In the genomic region with DNA sequence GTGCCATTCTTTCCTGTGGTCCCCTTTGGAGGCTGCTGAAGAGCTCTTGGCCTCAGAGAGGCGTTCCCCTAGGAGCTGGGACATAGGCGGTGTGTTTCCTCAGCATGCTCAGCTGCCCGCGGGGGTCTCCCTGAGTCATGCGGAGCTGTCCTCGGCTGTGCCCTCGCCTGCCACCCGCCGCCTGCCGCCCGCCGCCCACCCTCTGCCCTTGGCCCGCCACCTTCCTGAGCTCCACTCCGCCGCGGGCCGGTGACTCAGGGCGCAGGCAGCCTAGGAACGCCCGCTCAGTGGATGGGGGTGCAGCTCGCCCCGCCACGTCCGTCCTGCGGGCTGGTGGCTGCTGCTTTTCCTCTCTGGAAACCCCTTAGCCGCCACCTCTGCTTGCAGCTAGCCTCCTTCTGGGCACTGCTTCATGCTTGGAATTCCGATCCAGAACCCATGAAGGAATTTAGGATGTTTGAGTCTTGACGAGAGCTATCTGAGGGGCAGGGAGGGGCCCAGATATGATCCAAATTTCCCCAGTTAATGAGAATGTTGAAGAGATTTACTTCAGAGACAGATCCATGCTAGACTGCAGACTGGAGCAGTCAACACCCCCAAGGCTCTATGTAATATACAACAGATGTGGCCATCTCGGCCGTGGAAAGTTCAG, we compare ENCODE assay signal across 8 mouse cellular contexts. TPM values are rescaled to one million over a fixed set of nuclear protein-coding genes. Genes with fewer than 3 reads are reported as not detected.
DNase-seq lines count a peak whose midpoint lies in the region; ATAC-seq and TF ChIP-seq lines count a peak whose summit lies in the region.

No protein-coding gene starts in this region.

- H3K4me1 ChIP-seq in ES-E14 (ENCODE audit: control insufficient read depth in 2 of 2, insufficient read depth in 2 of 2, low read length in 2 of 2, poor library complexity in 1 of 2): peaks cover 2 to 6% of the 10 kb centered on the region in 2 experiments; a peak in 1 of 4 replicates
- peaks cover 6% of the 10 kb centered on the region for H3K4me1 ChIP-seq in hindbrain, embryonic 15.5 days (replicated peaks)
- no peaks in the 10 kb centered on the region for H3K4me1 ChIP-seq in liver, embryonic 11.5 days (replicated peaks; ENCODE audit: control insufficient read depth, insufficient read depth, low read length)
- no peaks in the 10 kb centered on the region for H3K4me1 ChIP-seq in midbrain, postnatal 0 days (ENCODE audit: insufficient read depth, low read length)

- H3K4me3 ChIP-seq in ES-E14 (ENCODE audit: insufficient read depth in 1 of 2, low read depth in 1 of 2, low read length in 2 of 2, poor library complexity in 1 of 2, severe bottlenecking in 1 of 2): peak overlapping the region; percentile 3 to 60; a peak in 3 of 4 replicates
- peak overlapping the region; percentile 66 for H3K4me3 ChIP-seq in gastrocnemius, adult 2 months
- H3K4me3 ChIP-seq in hindbrain, embryonic 15.5 days: peak overlapping the region; percentile 30
- H3K4me3 ChIP-seq in liver, embryonic 11.5 days (ENCODE audit: low read depth, low read length): 0 out of 2 replicates have a peak overlapping the region, but pooled peaks have one; percentile 2
- H3K4me3 ChIP-seq in midbrain, postnatal 0 days (ENCODE audit: low read depth, low read length): peak overlapping the region; percentile 24

- H3K9ac ChIP-seq in ES-E14 (ENCODE audit: insufficient read depth, low read depth, low read length, poor library complexity, severe bottlenecking): peak overlapping the region; percentile 34; the same call in 1 of the 2 replicates
- H3K9ac ChIP-seq in hindbrain, embryonic 15.5 days: peak overlapping the region; percentile 35
- H3K9ac ChIP-seq in liver, embryonic 11.5 days (ENCODE audit: low read depth, low read length): no peak overlapping the region
- H3K9ac ChIP-seq in midbrain, postnatal 0 days (replicated peaks; ENCODE audit: low read length, poor library complexity, severe bottlenecking): no peak overlapping the region

- 5% methylated on average over 30 of the region's 30 CpGs for WGBS in hindbrain, embryonic 15.5 days
- 6% methylated on average over 30 of the region's 30 CpGs for WGBS in liver, embryonic 11.5 days
- WGBS in midbrain, postnatal 0 days: 5% methylated on average over 29 of the region's 30 CpGs

- no peaks in the 10 kb centered on the region; the same call in 1 of the 2 replicates for H3K9me3 ChIP-seq in ES-E14 (ENCODE audit: control insufficient read depth, insufficient read depth, low read depth, low read length)
- H3K9me3 ChIP-seq in hindbrain, embryonic 15.5 days: no peaks in the 10 kb centered on the region
- no peaks in the 10 kb centered on the region for H3K9me3 ChIP-seq in liver, embryonic 11.5 days (ENCODE audit: control insufficient read depth, low read length)
- no peaks in the 10 kb centered on the region for H3K9me3 ChIP-seq in midbrain, postnatal 0 days (ENCODE audit: low read length)

- ATAC-seq in hindbrain, embryonic 15.5 days (ENCODE audit: low FRiP score, low read depth): no peak; the same call in 1 of the 2 replicates
- no peak for ATAC-seq in liver, embryonic 11.5 days (replicated peaks; ENCODE audit: low FRiP score)
- no peak for ATAC-seq in midbrain, postnatal 0 days (ENCODE audit: low FRiP score)
- no peak for ATAC-seq in frontal cortex, adult (ENCODE audit: low TSS enrichment)

- no peaks in the 10 kb centered on the region for H3K36me3 ChIP-seq in ES-E14 (ENCODE audit: control insufficient read depth, insufficient read depth, low read length, poor library complexity, severe bottlenecking)
- H3K36me3 ChIP-seq in hindbrain, embryonic 15.5 days: no peaks in the 10 kb centered on the region
- no peaks in the 10 kb centered on the region for H3K36me3 ChIP-seq in liver, embryonic 11.5 days (ENCODE audit: control insufficient read depth, insufficient read depth, low read length)
- H3K36me3 ChIP-seq in midbrain, postnatal 0 days (ENCODE audit: insufficient read depth, low read length): no peaks in the 10 kb centered on the region

- no peak overlapping the region for H3K27ac ChIP-seq in ES-E14 (ENCODE audit: insufficient read depth, low read depth, low read length, poor library complexity, severe bottlenecking)
- peak overlapping the region; percentile 81 for H3K27ac ChIP-seq in gastrocnemius, adult 2 months
- no peak overlapping the region for H3K27ac ChIP-seq in hindbrain, embryonic 15.5 days (replicated peaks)
- peak overlapping the region; percentile 38; the same call in 1 of the 2 replicates for H3K27ac ChIP-seq in liver, embryonic 11.5 days (ENCODE audit: low read depth, low read length)
- no peak overlapping the region for H3K27ac ChIP-seq in midbrain, postnatal 0 days (ENCODE audit: low read depth, low read length)

- H3K27me3 ChIP-seq in hindbrain, embryonic 15.5 days: no peaks in the 10 kb centered on the region
- peaks cover 8% of the 10 kb centered on the region; the same call in 1 of the 2 replicates for H3K27me3 ChIP-seq in liver, embryonic 11.5 days (replicated peaks; ENCODE audit: control insufficient read depth, insufficient read depth, low read length)
- no peaks in the 10 kb centered on the region for H3K27me3 ChIP-seq in midbrain, postnatal 0 days (ENCODE audit: insufficient read depth, low read length)

- DNase-seq in ES-E14 (ENCODE audit: low read depth, low spot score): no peak
- peak; percentile 85 for DNase-seq in adrenal gland, postnatal 25 days
- DNase-seq in gastrocnemius, adult 2 months: peak; percentile 80
- DNase-seq in liver, embryonic 11.5 days (ENCODE audit: low spot score): no peak
- DNase-seq in midbrain, postnatal 0 days (ENCODE audit: low spot score): no peak
- no peak for DNase-seq in spleen, adult 12 weeks (ENCODE audit: low spot score)

- TF ChIP-seq CTCF in gastrocnemius, adult 2 months (IDR thresholded peaks at IDR 0.05): no peak
- no peak for TF ChIP-seq CTCF in midbrain, postnatal 0 days (IDR thresholded peaks at IDR 0.05)

- in situ Hi-C loops in ES-E14 (cut with MboI; ENCODE audit: low sequenced_read_pairs in 2 of 2, unreplicated experiment in 2 of 2): no loop called here

- intact Hi-C loops in gastrocnemius, adult 2 months (cut with DNase I): no loop called here

- peak overlapping the region; percentile 58 for H3K4me2 ChIP-seq in hindbrain, embryonic 15.5 days
- peak overlapping the region; percentile 49 for H3K4me2 ChIP-seq in liver, embryonic 11.5 days
- peak overlapping the region; percentile 55 for H3K4me2 ChIP-seq in midbrain, postnatal 0 days (ENCODE audit: low read depth, low read length, poor library complexity, severe bottlenecking)

TF ChIP-seq in ES-E14, 5 proteins besides CTCF, POLR2A, EP300 and RAD21:
- TF ChIP-seq CHD2 (IDR thresholded peaks at IDR 0.05; ENCODE audit: low read depth, low read length) (no peak), ZNF384 (IDR thresholded peaks at IDR 0.05; ENCODE audit: low read depth, low read length) (no peak), ZC3H11A (IDR thresholded peaks at IDR 0.05; ENCODE audit: borderline replicate concordance, low read depth, low read length) (no peak), MAFK (IDR thresholded peaks at IDR 0.05; ENCODE audit: insufficient read depth, low read depth, low read length) (peak; percentile 21; the same call in 1 of the 2 replicates), HCFC1 (IDR thresholded peaks at IDR 0.05; ENCODE audit: borderline replicate concordance, insufficient read depth, low read length) (no peak)

RNA-seq across cellular contexts. Expression of gene Map3k14, which starts 44.8 kb away (rescaled TPM):
- total RNA-seq in ES-E14 (2012; rRNA removed): 4.5 and 5.3 TPM in 2 replicates
- total RNA-seq in adrenal gland, postnatal 25 days (2021): 7.0 TPM in 2 replicates
- total RNA-seq in gastrocnemius, adult 2 months (2021): 1 to 10 TPM; 4.1 to 4.2 TPM
- 3.3 and 4.8 TPM in 2 replicates for polyA plus RNA-seq in hindbrain, embryonic 15.5 days (2015; fragmentation: Nextera tagmentation; extraction: Ambion mirVana)
- 1.1 and 1.6 TPM in 2 replicates for polyA plus RNA-seq in liver, embryonic 11.5 days (2014; fragmentation: Nextera tagmentation; extraction: Ambion mirVana)
- total RNA-seq in midbrain, postnatal 0 days (2014; rRNA removed): 4.8 and 6.1 TPM in 2 replicates
- polyA plus RNA-seq in midbrain, postnatal 0 days (2015; fragmentation: Nextera tagmentation; extraction: Ambion mirVana): 1.5 and 1.7 TPM in 2 replicates

RNA-seq across cellular contexts. Expression of gene Arhgap27, which starts 51.4 kb away (rescaled TPM):
- total RNA-seq in ES-E14 (2012; rRNA removed): 7.8 and 8.2 TPM in 2 replicates
- total RNA-seq in adrenal gland, postnatal 25 days (2021): 12.8 and 15.2 TPM in 2 replicates
- 1 to 10 TPM; 6.0 to 8.8 TPM for total RNA-seq in gastrocnemius, adult 2 months (2021)
- 4.6 and 4.9 TPM in 2 replicates for polyA plus RNA-seq in hindbrain, embryonic 15.5 days (2015; fragmentation: Nextera tagmentation; extraction: Ambion mirVana)
- 5.0 and 5.1 TPM in 2 replicates for polyA plus RNA-seq in liver, embryonic 11.5 days (2014; fragmentation: Nextera tagmentation; extraction: Ambion mirVana)
- total RNA-seq in midbrain, postnatal 0 days (2014; rRNA removed): 7.6 and 7.9 TPM in 2 replicates
- 4.9 and 6.2 TPM in 2 replicates for polyA plus RNA-seq in midbrain, postnatal 0 days (2015; fragmentation: Nextera tagmentation; extraction: Ambion mirVana)

Comparison
In these comparisons a context has a peak if more than half of its experiments do, and no peak if none do; other contexts are left out.
1. DNase-seq: peak in adrenal gland, postnatal 25 days (single experiment) and gastrocnemius, adult 2 months (single experiment); none in ES-E14 (single experiment), liver, embryonic 11.5 days (single experiment), midbrain, postnatal 0 days (single experiment) and spleen, adult 12 weeks (single experiment).
2. H3K27ac ChIP-seq: peak in gastrocnemius, adult 2 months (single experiment) and liver, embryonic 11.5 days (single experiment); none in ES-E14 (single experiment), hindbrain, embryonic 15.5 days (single experiment) and midbrain, postnatal 0 days (single experiment).
3. H3K4me3 ChIP-seq: peak in every context shown above with its lines; median percentile 66 in gastrocnemius, adult 2 months; 32 in ES-E14; 30 in hindbrain, embryonic 15.5 days; 24 in midbrain, postnatal 0 days; 2 in liver, embryonic 11.5 days.
4. H3K9ac ChIP-seq: peak in ES-E14 (single experiment) and hindbrain, embryonic 15.5 days (single experiment); none in liver, embryonic 11.5 days (single experiment) and midbrain, postnatal 0 days (single experiment).
5. Peak in every context shown above with its lines, with median percentiles within 50 percentile points of each other: H3K4me2 ChIP-seq.